Comparison of ENCODE assay signal across 14 mouse cellular contexts in genomic region chr8:44996493-44996892, GRCm38 (mm10).
A peak's percentile ranks its signal among the peaks of the same experiment; 100 is the strongest.
DNase-seq lines count a peak whose midpoint lies in the region; ATAC-seq and TF ChIP-seq lines count a peak whose summit lies in the region.
"Had no signal": no experiment of that assay in that cellular context is flagged by ENCODE, and none has a peak within 500 bp of the region (broad histone marks: within the 10 kb centered on the region; RNA-seq: fewer than 3 reads in every experiment).

No protein-coding gene starts in this region.

- ATAC-seq in heart, embryonic 11.5 days (replicated peaks; ENCODE audit: insufficient number of reproducible peaks, low FRiP score, low TSS enrichment): no peak
- no peak for ATAC-seq in embryonic facial prominence, embryonic 11.5 days (replicated peaks; ENCODE audit: insufficient number of reproducible peaks, low FRiP score, low TSS enrichment, low read depth)
- no peak for ATAC-seq in forebrain, embryonic 15.5 days (replicated peaks)

- no peaks in the 10 kb centered on the region for H3K27me3 ChIP-seq in heart, embryonic 11.5 days (ENCODE audit: control insufficient read depth, insufficient read depth, low read length)
- no peaks in the 10 kb centered on the region for H3K27me3 ChIP-seq in embryonic facial prominence, embryonic 11.5 days (ENCODE audit: control insufficient read depth, insufficient read depth, low read length)
- H3K27me3 ChIP-seq in myocyte (ENCODE audit: control insufficient read depth, insufficient read depth, insufficient read length): no peaks in the 10 kb centered on the region
- no peaks in the 10 kb centered on the region for H3K27me3 ChIP-seq in forebrain, embryonic 15.5 days

- H3K4me3 ChIP-seq in heart, embryonic 11.5 days (ENCODE audit: low read depth, low read length): no peak overlapping the region
- H3K4me3 ChIP-seq in embryonic facial prominence, embryonic 11.5 days (ENCODE audit: low read depth, low read length): no peak overlapping the region
- no peak overlapping the region for H3K4me3 ChIP-seq in myocyte
- no peak overlapping the region for H3K4me3 ChIP-seq in forebrain, embryonic 15.5 days
- H3K4me3 ChIP-seq: erythroblast, embryonic 14.5 days had no signal

- H3K4me2 ChIP-seq in heart, embryonic 11.5 days: no peak overlapping the region
- no peak overlapping the region for H3K4me2 ChIP-seq in embryonic facial prominence, embryonic 11.5 days (ENCODE audit: low read depth, low read length)
- peak overlapping the region; percentile 59 for H3K4me2 ChIP-seq in myocyte (ENCODE audit: low read depth)
- no peak overlapping the region for H3K4me2 ChIP-seq in forebrain, embryonic 15.5 days (replicated peaks)
- H3K4me2 ChIP-seq: midbrain, embryonic 11.5 days had no signal

- 60% methylated on average over 3 of the region's 3 CpGs for WGBS in heart, embryonic 11.5 days (ENCODE audit: insufficient replicate concordance)
- 12% methylated on average over 3 of the region's 3 CpGs for WGBS in embryonic facial prominence, embryonic 11.5 days
- WGBS in forebrain, embryonic 15.5 days: 33% methylated on average over 3 of the region's 3 CpGs

- H3K27ac ChIP-seq in heart, embryonic 11.5 days (ENCODE audit: low read depth, low read length): 0 out of 2 replicates have a peak overlapping the region, but pooled peaks have one; percentile 5
- no peak overlapping the region for H3K27ac ChIP-seq in embryonic facial prominence, embryonic 11.5 days (replicated peaks; ENCODE audit: low read depth, low read length)
- no peak overlapping the region for H3K27ac ChIP-seq in forebrain, embryonic 15.5 days (replicated peaks)

- H3K79me2 ChIP-seq in myocyte (ENCODE audit: control insufficient read depth, insufficient read depth): peaks cover 9% of the 10 kb centered on the region

- no peak overlapping the region for H3K9ac ChIP-seq in heart, embryonic 11.5 days (ENCODE audit: low read depth, low read length)
- no peak overlapping the region for H3K9ac ChIP-seq in embryonic facial prominence, embryonic 11.5 days (replicated peaks; ENCODE audit: low read length)
- H3K9ac ChIP-seq in forebrain, embryonic 15.5 days (replicated peaks): no peak overlapping the region

- no peak for DNase-seq in heart, postnatal 10 days
- DNase-seq in kidney, postnatal 14 days: peak; percentile 46
- no peak for DNase-seq in kidney, adult 8-10 months
- DNase-seq in embryonic facial prominence, embryonic 11.5 days (ENCODE audit: low spot score): peak; percentile 65
- DNase-seq in urinary bladder, postnatal 25 days (ENCODE audit: low spot score): no peak
- DNase-seq: cerebellum, postnatal 14 days; lung, adult 18-20 months; retina, postnatal 1 day; thymus, postnatal 36 days had no signal

- H3K9me3 ChIP-seq in heart, embryonic 11.5 days (replicated peaks; ENCODE audit: control insufficient read depth, low read length): no peaks in the 10 kb centered on the region
- H3K9me3 ChIP-seq in embryonic facial prominence, embryonic 11.5 days (replicated peaks; ENCODE audit: control insufficient read depth, low read length): no peaks in the 10 kb centered on the region
- H3K9me3 ChIP-seq in forebrain, embryonic 15.5 days: no peaks in the 10 kb centered on the region

- peaks cover 60% of the 10 kb centered on the region for H3K4me1 ChIP-seq in heart, embryonic 11.5 days (ENCODE audit: control insufficient read depth, insufficient read depth, low read length)
- peaks cover 8% of the 10 kb centered on the region; the same call in 1 of the 2 replicates for H3K4me1 ChIP-seq in embryonic facial prominence, embryonic 11.5 days (ENCODE audit: control insufficient read depth, insufficient read depth, low read length)
- H3K4me1 ChIP-seq in forebrain, embryonic 15.5 days: peaks cover 36% of the 10 kb centered on the region

- intact Hi-C loops in heart, postnatal 10 days (cut with DNase I): loop anchor here (10.0 kb wide), 2 partner anchors 192 to 302 kb away; no protein-coding TSS in a partner anchor

- H3K36me3 ChIP-seq in heart, embryonic 11.5 days (ENCODE audit: control insufficient read depth, insufficient read depth, low read length): no peaks in the 10 kb centered on the region
- no peaks in the 10 kb centered on the region for H3K36me3 ChIP-seq in embryonic facial prominence, embryonic 11.5 days (replicated peaks; ENCODE audit: control insufficient read depth, insufficient read depth, low read depth, low read length)
- H3K36me3 ChIP-seq in myocyte (ENCODE audit: control insufficient read depth, insufficient read depth): no peaks in the 10 kb centered on the region
- no peaks in the 10 kb centered on the region for H3K36me3 ChIP-seq in forebrain, embryonic 15.5 days

- no peak for TF ChIP-seq POLR2A in myocyte (IDR thresholded peaks at IDR 0.05; ENCODE audit: insufficient read length, low read depth)

- no peak overlapping the region for H3ac ChIP-seq in myocyte (ENCODE audit: control insufficient read depth, insufficient read length)

TF ChIP-seq in myocyte, 11 proteins besides CTCF, POLR2A, EP300 and RAD21:
- TF ChIP-seq MYOD1 (IDR thresholded peaks at IDR 0.05; ENCODE audit: control insufficient read depth in 1 of 3, insufficient read length in 2 of 3, low read depth in 2 of 3): no peak
- peak in 1 of 3 experiments; percentile 15 for TF ChIP-seq MYOG (IDR thresholded peaks at IDR 0.05; ENCODE audit: control insufficient read depth in 1 of 3, insufficient read depth in 1 of 3, insufficient read length in 2 of 3, low read depth in 2 of 3)

Comparison
In these comparisons a context has a peak if more than half of its experiments do, and no peak if none do; other contexts are left out.
1. DNase-seq: peak in kidney, postnatal 14 days (single experiment) and embryonic facial prominence, embryonic 11.5 days (single experiment); none in heart, postnatal 10 days (0 of 2), kidney, adult 8-10 months (0 of 2) and urinary bladder, postnatal 25 days (single experiment).